ENCODE assay signal across 18 mouse cellular contexts in genomic region chr3:84729806-84730205, GRCm38 (mm10).
"Had no signal": no experiment of that assay in that cellular context is flagged by ENCODE, and none has a peak within 500 bp of the region (broad histone marks: within the 10 kb centered on the region; RNA-seq: fewer than 3 reads in every experiment).

No protein-coding gene starts in this region.

- ATAC-seq: intestine, embryonic 16.5 days; liver, embryonic 12.5 days had no signal

- H3K27me3 ChIP-seq: neural tube, embryonic 13.5 days had no signal

- DNase-seq: kidney, adult 18-20 months; kidney, adult 9 months; kidney, postnatal 14 days; kidney, postnatal 4 days; layer of hippocampus, adult 9-11 months; liver; lung, adult 18-20 months; lung, postnatal 14 days; lung, postnatal 4 days; midbrain, embryonic 14.5 days had no signal

- H3K9me3 ChIP-seq: limb, embryonic 10.5 days; limb, embryonic 13.5 days; liver, embryonic 12.5 days; liver, embryonic 15.5 days; neural tube, embryonic 13.5 days had no signal

- H3K9ac ChIP-seq: limb, embryonic 13.5 days; liver, embryonic 12.5 days; liver, embryonic 15.5 days; neural tube, embryonic 13.5 days had no signal

- H3K27ac ChIP-seq: layer of hippocampus, adult 2 months; limb, embryonic 10.5 days; limb, embryonic 13.5 days; liver, embryonic 12.5 days; liver, embryonic 15.5 days had no signal

- H3K4me2 ChIP-seq: limb, embryonic 13.5 days; liver, embryonic 12.5 days; liver, embryonic 15.5 days; midbrain, embryonic 11.5 days; neural tube, embryonic 13.5 days had no signal

- H3K36me3 ChIP-seq: limb, embryonic 10.5 days; limb, embryonic 13.5 days; liver, embryonic 12.5 days; liver, embryonic 15.5 days; neural tube, embryonic 13.5 days had no signal

- H3K4me3 ChIP-seq: layer of hippocampus, adult 2 months; limb, embryonic 10.5 days; limb, embryonic 13.5 days; liver, embryonic 12.5 days; liver, embryonic 15.5 days; neural tube, embryonic 13.5 days had no signal
